Mouse (Mus musculus) megakaryocyte, embryonic 14.5 days (primary cell): ENCODE data around the gene Rfxank.

Experiments
- FLI1 ChIP-seq: IDR thresholded peaks from 2 replicates; pipeline ENCODE4 v1.6.1; 2012; ENCODE audit warnings: low read length, inconsistent platforms, mixed read lengths
- GATA1 ChIP-seq: IDR thresholded peaks from 3 replicates; pipeline ENCODE4 v1.6.1; 2012; ENCODE audit warnings: mixed read lengths, low read length, inconsistent platforms, borderline replicate concordance

GRCm38 (mm10) chr8:70092786-70093185 is 46.2 kb downstream of the Rfxank start:
- no peak for TF ChIP-seq GATA1
- no peak for TF ChIP-seq FLI1
